Mouse (Mus musculus) lung, embryonic 15.5 days (tissue): Measurements from ENCODE around the gene B4galnt3. TPM values are rescaled to one million over a fixed set of nuclear protein-coding genes. Genes with fewer than 3 reads are reported as not detected.

Experiments
- ATAC-seq: fragments of 200-750 bp; cut with Nextera tagmentation; 2 replicates; pipeline ENCODE4 v1.8.0; 2017; ENCODE audit warnings: moderate number of reproducible peaks, borderline replicate concordance; ENCODE audit not compliant: low FRiP score, low TSS enrichment; ENCODE audit errors: extremely low read depth
- H3K27ac ChIP-seq: fragments of 300-500 bp; sonication (generic); 2 replicates; pipeline ENCODE4 v1.5.1; 2015; ENCODE audit warnings: moderate library complexity, mild to moderate bottlenecking, inconsistent platforms
- H3K27me3 ChIP-seq: fragments of 300-500 bp; sonication (generic); 2 replicates; pipeline ENCODE4 v1.6.1; 2015; ENCODE audit warnings: inconsistent platforms
- H3K36me3 ChIP-seq: fragments of 300-500 bp; sonication (generic); 2 replicates; pipeline ENCODE4 v1.6.1; 2015; ENCODE audit warnings: inconsistent platforms
- H3K4me1 ChIP-seq: fragments of 300-500 bp; sonication (generic); 2 replicates; pipeline ENCODE4 v1.6.1; 2015; ENCODE audit warnings: inconsistent platforms
- H3K4me2 ChIP-seq: fragments of 300-500 bp; sonication (generic); 2 replicates; pipeline ENCODE4 v1.6.1; 2015; ENCODE audit warnings: inconsistent platforms, mild to moderate bottlenecking, moderate library complexity
- H3K4me3 ChIP-seq: fragments of 300-500 bp; sonication (generic); 2 replicates; pipeline ENCODE4 v1.5.1; 2015; ENCODE audit warnings: mild to moderate bottlenecking, inconsistent platforms
- H3K9ac ChIP-seq: fragments of 300-500 bp; sonication (generic); 2 replicates; pipeline ENCODE4 v1.6.1; 2015; ENCODE audit warnings: inconsistent platforms
- H3K9me3 ChIP-seq: fragments of 300-500 bp; sonication (generic); 2 replicates; pipeline ENCODE4 v1.6.1; 2016; ENCODE audit warnings: inconsistent platforms
- WGBS: fragments of 180-500 bp; shearing (Covaris S2); methylation state at CpG from one replicate; pipeline ENCODE4 v1.1.7; 2015; 5-methylcytosine and 5-hydroxymethylcytosine counted together
- polyA plus RNA-seq: library from polyadenylated mRNA; unstranded; fragments of >200 nt; fragmentation: Nextera tagmentation; extraction: Ambion mirVana; gene quantifications from 2 replicates; pipeline ENCODE4 v1.2.1, GENCODE M21; 2015

The B4galnt3 gene
- polyA plus RNA-seq: 0.32 and 0.54 TPM in 2 replicates

DNA sequence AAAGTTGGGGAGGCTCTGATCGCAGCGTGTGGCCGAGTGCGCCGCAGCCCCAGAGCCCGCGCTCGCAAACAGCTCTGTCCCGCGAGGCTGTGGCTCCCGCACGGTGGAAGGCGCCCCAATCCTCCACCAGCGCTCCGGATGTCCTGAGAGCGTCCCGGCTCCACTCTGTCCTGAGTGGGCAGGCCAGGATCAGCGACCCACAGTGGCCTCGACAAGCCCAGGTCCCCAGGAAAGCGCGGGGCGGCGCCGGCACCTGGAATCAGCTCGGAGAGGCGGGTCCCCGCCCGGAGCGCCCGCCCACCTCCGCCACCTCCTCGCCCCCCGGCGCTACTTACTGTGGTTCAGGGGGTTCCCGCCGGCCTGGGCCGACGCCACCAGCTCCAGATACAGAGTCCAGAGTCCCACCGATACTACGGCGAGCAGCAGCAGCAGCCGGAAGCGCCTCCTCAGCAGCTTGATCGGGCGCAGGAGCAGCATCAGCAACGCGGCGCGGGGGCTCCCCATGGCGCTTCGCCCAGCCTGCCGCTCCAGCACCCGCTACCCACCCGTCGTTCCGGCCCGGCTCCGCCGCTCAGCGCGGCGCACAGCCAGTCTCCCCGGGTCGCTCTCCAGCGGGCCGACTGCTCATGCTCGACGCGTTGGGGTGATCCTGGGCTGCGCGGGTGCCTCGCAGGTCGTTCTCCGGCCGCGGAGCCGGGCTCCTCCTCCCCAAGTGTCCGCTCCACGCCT is at the start of gene B4galnt3, which contains the start of gene D330020A13Rik:
TSS of gene B4galnt3 (minus strand) at position 504 of the 729 bp plus-strand sequence.
TSS of gene D330020A13Rik (plus strand) at position 309 of the 729 bp plus-strand sequence.
- Histone ChIP-seq H3K4me3 (peak within 1 kb of the TSS; percentile 63), H3K9ac (peak within 1 kb of the TSS; percentile 47), H3K36me3 (no peaks in the 10 kb centered on the region), H3K4me1 (peaks cover 7% of the 10 kb centered on the region), H3K9me3 (no peaks in the 10 kb centered on the region), H3K27me3 (peaks cover 31% of the 10 kb centered on the region), H3K4me2 (peak within 1 kb of the TSS; percentile 99), H3K27ac (peak within 1 kb of the TSS; percentile 15; the same call in 1 of the 2 replicates)
- peak; percentile 76 for ATAC-seq
- WGBS: under 1% methylated on average over 77 of the region's 79 CpGs

- Histone ChIP-seq H3K36me3 (peaks cover 74% of the 10 kb centered on the region), H3K27ac (no peak overlapping the region)
- 32% methylated on average over 1 of the region's 1 CpGs for WGBS
Measured at GRCm38 (mm10) chr6:120343992-120344391, 49.6 kb upstream of the B4galnt3 start.

GRCm38 (mm10) chr6:120332351-120332750 is 38.0 kb upstream of the B4galnt3 start:
- H3K36me3 ChIP-seq: peaks cover 71% of the 10 kb centered on the region
- H3K9me3 ChIP-seq: no peaks in the 10 kb centered on the region
- no peak overlapping the region for H3K4me3 ChIP-seq
- H3K9ac ChIP-seq: no peak overlapping the region
- no peak overlapping the region for H3K4me2 ChIP-seq
- H3K4me1 ChIP-seq: no peaks in the 10 kb centered on the region
- H3K27me3 ChIP-seq: no peaks in the 10 kb centered on the region
- no peak for ATAC-seq
- 65% methylated on average over 2 of the region's 2 CpGs for WGBS
- H3K27ac ChIP-seq: no peak overlapping the region

More at GRCm38 (mm10) chr6:120343992-120344391, 49.6 kb upstream of the B4galnt3 start:
- H3K9ac ChIP-seq: no peak overlapping the region
- no peak overlapping the region for H3K4me2 ChIP-seq
- H3K27me3 ChIP-seq: no peaks in the 10 kb centered on the region
- H3K4me3 ChIP-seq: no peak overlapping the region
- H3K9me3 ChIP-seq: no peaks in the 10 kb centered on the region
- no peak for ATAC-seq
- no peaks in the 10 kb centered on the region for H3K4me1 ChIP-seq

DNA sequence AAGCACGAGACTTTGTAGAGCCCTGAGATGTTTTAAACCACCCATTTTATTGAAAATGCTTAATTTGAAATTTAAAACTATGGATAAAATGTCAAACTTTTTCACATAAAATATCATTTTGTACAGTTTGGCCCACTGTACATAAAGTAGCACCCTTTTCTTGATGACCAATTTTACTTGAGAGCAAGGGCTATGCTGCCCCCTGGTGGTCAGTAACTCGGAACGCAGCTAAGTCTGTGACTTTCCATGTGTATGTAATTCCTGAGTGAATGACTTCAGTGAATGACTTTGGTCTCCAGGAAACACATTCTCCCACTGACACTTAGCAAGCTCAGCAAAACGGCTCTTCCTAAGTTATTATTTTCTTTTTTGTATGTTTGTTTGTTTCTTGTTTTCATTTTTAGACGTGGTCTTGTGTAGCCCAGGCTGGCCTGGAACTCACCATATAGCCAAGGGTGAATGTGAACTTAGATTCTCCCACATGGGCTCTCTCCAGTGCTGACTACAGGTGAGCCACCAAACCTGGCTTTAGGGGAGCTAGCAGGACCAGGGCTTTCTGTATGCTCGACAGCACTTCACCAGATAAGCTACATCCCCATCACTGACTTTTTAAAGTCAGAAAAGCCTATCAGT is 30.1 kb upstream of the B4galnt3 start:
- WGBS: 28% methylated on average over 6 of the region's 6 CpGs

GRCm38 (mm10) chr6:120320369-120320768 is 26.0 kb upstream of the B4galnt3 start:
- Histone ChIP-seq H3K9me3 (no peaks in the 10 kb centered on the region), H3K27ac (no peak overlapping the region), H3K4me2 (no peak overlapping the region), H3K9ac (no peak overlapping the region), H3K4me3 (no peak overlapping the region), H3K27me3 (no peaks in the 10 kb centered on the region), H3K36me3 (peaks cover 10% of the 10 kb centered on the region; the same call in 1 of the 2 replicates), H3K4me1 (no peaks in the 10 kb centered on the region)
- WGBS: 60% methylated on average over 2 of the region's 2 CpGs
- no peak for ATAC-seq

More for the DNA sequence above, 30.1 kb upstream of the B4galnt3 start:
- no peak overlapping the region for H3K9ac ChIP-seq
- no peaks in the 10 kb centered on the region for H3K9me3 ChIP-seq
- no peaks in the 10 kb centered on the region for H3K4me1 ChIP-seq
- no peak for ATAC-seq
- peaks cover 23% of the 10 kb centered on the region; the same call in 1 of the 2 replicates for H3K36me3 ChIP-seq
- no peak overlapping the region for H3K4me3 ChIP-seq
- H3K27ac ChIP-seq: no peak overlapping the region
- H3K4me2 ChIP-seq: no peak overlapping the region
- H3K27me3 ChIP-seq: no peaks in the 10 kb centered on the region

GRCm38 (mm10) chr6:120319129-120319528 is 24.8 kb upstream of the B4galnt3 start:
- no peak for ATAC-seq
- Histone ChIP-seq H3K9ac (no peak overlapping the region), H3K9me3 (no peaks in the 10 kb centered on the region), H3K27ac (no peak overlapping the region), H3K36me3 (no peaks in the 10 kb centered on the region), H3K27me3 (no peaks in the 10 kb centered on the region), H3K4me1 (no peaks in the 10 kb centered on the region), H3K4me3 (no peak overlapping the region), H3K4me2 (no peak overlapping the region)
- 49% methylated on average over 9 of the region's 9 CpGs for WGBS

DNA sequence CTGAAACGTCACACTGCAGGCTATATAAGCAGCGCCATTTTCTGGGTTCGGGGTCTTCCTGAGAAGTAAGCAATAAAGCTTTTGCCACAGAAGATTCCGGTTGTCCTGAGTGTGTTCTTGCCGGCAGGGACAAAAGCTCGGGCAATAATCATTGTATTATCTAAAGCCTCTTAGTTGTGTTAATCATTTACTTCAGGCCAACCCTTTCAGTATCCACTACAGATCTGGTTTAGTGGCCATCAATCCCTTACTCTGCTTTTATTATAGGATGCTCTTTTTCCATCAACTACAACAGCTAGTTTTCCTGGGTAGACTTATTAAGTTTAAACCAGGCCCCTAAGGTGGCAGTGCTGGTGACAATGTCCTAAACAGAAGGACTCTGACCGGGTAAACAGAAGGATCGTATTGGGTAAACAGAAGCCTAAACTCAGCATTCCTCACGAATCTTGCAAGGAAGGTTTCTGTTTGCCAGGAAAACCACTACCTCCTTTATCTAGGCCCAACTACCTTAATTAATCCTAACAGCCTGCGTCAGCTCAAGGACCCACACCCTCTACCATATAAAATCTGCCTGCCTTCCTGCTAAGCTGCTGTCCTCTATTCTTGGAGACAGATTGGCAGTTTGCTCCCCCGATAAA is 24.1 kb upstream of the B4galnt3 start:
- no peak overlapping the region for H3K4me3 ChIP-seq
- H3K4me2 ChIP-seq: no peak overlapping the region
- no peaks in the 10 kb centered on the region for H3K27me3 ChIP-seq
- no peak overlapping the region for H3K27ac ChIP-seq
- no peaks in the 10 kb centered on the region for H3K9me3 ChIP-seq
- no peaks in the 10 kb centered on the region for H3K4me1 ChIP-seq
- H3K36me3 ChIP-seq: no peaks in the 10 kb centered on the region
- 56% methylated on average over 11 of the region's 11 CpGs for WGBS
- no peak overlapping the region for H3K9ac ChIP-seq
- ATAC-seq: no peak

- Histone ChIP-seq H3K4me2 (no peak overlapping the region), H3K27me3 (no peaks in the 10 kb centered on the region), H3K9ac (no peak overlapping the region), H3K36me3 (no peaks in the 10 kb centered on the region), H3K4me1 (no peaks in the 10 kb centered on the region), H3K4me3 (no peak overlapping the region), H3K9me3 (no peaks in the 10 kb centered on the region), H3K27ac (no peak overlapping the region)
- no peak for ATAC-seq
- WGBS: 69% methylated on average over 5 of the region's 5 CpGs
Measured at GRCm38 (mm10) chr6:120312443-120312842, 18.1 kb upstream of the B4galnt3 start.

- Histone ChIP-seq H3K27me3 (no peaks in the 10 kb centered on the region), H3K4me1 (0 out of 2 replicates have a peak, but pooled peaks cover 5% of the 10 kb centered on the region), H3K9me3 (no peaks in the 10 kb centered on the region)
Measured at GRCm38 (mm10) chr6:120309787-120310186, 15.4 kb upstream of the B4galnt3 start.

GRCm38 (mm10) chr6:120309338-120309737 is 15.0 kb upstream of the B4galnt3 start:
- no peak overlapping the region for H3K27ac ChIP-seq
- H3K4me2 ChIP-seq: no peak overlapping the region
- no peaks in the 10 kb centered on the region for H3K27me3 ChIP-seq
- no peak overlapping the region for H3K9ac ChIP-seq
- no peak overlapping the region for H3K4me3 ChIP-seq
- 0 out of 2 replicates have a peak, but pooled peaks cover 5% of the 10 kb centered on the region for H3K4me1 ChIP-seq
- WGBS: 64% methylated on average over 9 of the region's 9 CpGs
- no peaks in the 10 kb centered on the region for H3K36me3 ChIP-seq
- no peak for ATAC-seq
- H3K9me3 ChIP-seq: no peaks in the 10 kb centered on the region

More at GRCm38 (mm10) chr6:120309787-120310186, 15.4 kb upstream of the B4galnt3 start:
- no peak for ATAC-seq
- Histone ChIP-seq H3K36me3 (no peaks in the 10 kb centered on the region), H3K27ac (no peak overlapping the region), H3K4me2 (no peak overlapping the region), H3K9ac (no peak overlapping the region), H3K4me3 (no peak overlapping the region)
- WGBS: 43% methylated on average over 3 of the region's 3 CpGs

GRCm38 (mm10) chr6:120306859-120307594 is 12.7 kb upstream of the B4galnt3 start:
- no peak; the same call in 1 of the 2 replicates for ATAC-seq
- no peaks in the 10 kb centered on the region for H3K36me3 ChIP-seq
- H3K4me3 ChIP-seq: no peak overlapping the region

More at GRCm38 (mm10) chr6:120306859-120307594, 12.7 kb upstream of the B4galnt3 start:
- Histone ChIP-seq H3K4me2 (no peak overlapping the region), H3K27ac (no peak overlapping the region), H3K4me1 (0 out of 2 replicates have a peak, but pooled peaks cover 5% of the 10 kb centered on the region), H3K9me3 (no peaks in the 10 kb centered on the region), H3K27me3 (no peaks in the 10 kb centered on the region), H3K9ac (no peak overlapping the region)
- WGBS: 59% methylated on average over 3 of the region's 3 CpGs
